Mouse (Mus musculus): Measurements from ENCODE around the gene Pde10a. TPM values are rescaled to one million over a fixed set of nuclear protein-coding genes. Genes with fewer than 3 reads are reported as not detected.

Pde10a gene
- polyA plus RNA-seq, 1 experiment, result 0.99 TPM

DNA sequence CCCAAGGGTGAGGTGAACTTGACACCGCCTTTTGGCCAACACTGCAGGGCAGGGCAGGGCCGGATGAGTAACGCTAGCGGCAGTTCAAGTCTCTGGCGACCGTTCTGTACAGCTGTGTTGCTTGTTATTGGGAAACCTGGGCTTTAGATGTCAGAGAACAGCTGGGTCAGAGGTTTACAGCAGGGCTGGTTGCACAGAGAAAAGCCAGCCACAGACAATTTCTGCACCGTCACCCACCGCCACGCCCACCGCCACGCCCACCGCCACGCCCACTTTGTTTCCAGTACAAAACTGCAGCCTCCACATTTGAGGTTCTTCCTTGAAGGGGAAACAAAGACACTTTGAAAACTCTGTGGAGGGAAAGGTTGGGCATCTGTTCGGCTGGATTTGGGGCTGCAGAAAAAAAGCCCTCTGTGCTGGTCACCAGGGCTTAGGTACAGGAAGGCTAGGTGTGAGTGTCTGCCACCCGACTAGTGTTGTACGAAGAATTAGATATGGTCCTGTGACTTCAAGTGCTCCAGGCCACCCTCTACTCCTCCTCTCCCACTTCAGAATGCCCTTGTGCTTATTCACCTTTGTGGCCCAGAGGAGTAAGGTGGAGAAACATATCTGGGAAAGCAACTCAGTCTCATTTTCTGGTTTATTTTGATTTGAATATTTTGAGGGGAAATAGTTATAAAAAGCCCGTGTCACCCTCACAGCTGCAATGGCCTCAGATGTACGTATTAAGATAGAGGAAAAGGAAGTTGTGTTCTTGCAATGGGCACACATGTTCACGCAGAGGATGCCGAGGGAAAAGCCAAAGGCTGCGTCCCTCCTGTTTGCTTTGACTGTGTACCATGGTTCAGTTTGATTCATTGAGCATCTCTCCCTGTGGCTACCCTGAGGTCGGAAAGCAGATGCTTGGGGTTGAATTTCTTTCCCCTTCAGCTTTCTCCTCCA lies 331.5 kb downstream of the Pde10a start:
- peak overlapping the region; percentile 58 for H3K27ac ChIP-seq (replicated peaks; ENCODE audit: low read depth, low read length)
- peaks cover 18% of the 10 kb centered on the region for H3K4me1 ChIP-seq (ENCODE audit: control insufficient read depth, insufficient read depth, insufficient read length, low read length)
- H3K4me3 ChIP-seq (ENCODE audit: insufficient read depth, low read depth, low read length), result peak overlapping the region; percentile 8; the same call in 1 of the 2 replicates

DNA sequence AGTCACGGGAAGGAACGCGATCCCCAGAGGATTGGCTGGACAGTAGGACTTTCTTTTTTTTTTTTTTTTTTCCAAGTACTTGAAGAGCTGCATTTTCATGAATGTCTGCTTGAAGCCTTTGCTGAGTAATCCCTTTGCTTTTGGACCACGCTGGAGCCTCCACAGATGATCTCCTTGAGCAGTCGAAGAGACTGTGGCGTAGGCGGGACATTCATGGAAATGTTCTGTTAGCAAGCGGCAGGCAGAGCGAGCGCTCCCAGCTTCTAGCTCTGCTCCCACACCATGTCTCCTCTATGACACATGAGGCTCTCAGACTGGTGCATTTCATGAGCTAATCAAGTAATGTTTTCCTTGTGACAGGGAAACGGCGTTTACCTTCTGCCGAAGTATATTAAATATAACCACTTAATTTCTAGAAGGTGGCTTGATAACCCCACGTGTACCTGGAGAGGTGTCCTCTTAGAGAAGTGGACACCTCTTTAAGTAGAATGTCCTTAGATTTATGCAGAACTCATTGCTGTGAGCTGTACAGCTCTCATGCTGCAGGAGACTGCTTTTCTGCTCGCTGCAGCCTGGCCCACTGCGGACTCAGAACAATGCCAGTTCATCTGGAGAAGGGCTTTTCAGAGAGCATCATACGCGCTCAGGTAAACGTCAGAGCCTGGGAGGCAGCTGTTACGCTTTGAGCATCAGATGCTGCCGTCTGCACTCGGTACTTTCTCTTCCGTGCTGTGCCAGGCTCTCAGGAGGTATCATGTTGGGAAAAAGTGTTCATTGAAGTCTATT lies 333.7 kb downstream of the Pde10a start:
- H3K4me1 ChIP-seq (ENCODE audit: control insufficient read depth, insufficient read depth, insufficient read length, low read length), result peaks cover 18% of the 10 kb centered on the region
- H3K27ac ChIP-seq (replicated peaks; ENCODE audit: low read depth, low read length), result peak overlapping the region; percentile 61
- no peak overlapping the region for H3K4me3 ChIP-seq (ENCODE audit: insufficient read depth, low read depth, low read length)

DNA sequence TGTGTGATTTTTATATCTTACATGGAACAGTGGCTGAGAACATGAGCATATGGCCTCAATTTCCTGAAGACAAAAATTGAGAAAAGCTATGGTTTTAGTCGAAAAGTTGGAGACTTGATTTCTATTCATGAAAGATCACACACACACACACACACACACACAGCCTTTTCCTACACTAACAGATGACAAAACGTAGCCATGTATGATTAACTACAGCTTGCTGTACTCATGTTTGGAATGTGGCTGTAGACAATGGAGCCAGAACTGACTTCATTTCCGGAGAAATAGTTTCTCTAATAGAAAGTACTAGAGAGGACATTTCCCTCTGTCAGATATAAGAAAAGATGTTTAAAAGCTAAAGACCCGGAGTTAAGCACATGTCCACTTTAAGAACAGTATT lies 334.3 kb downstream of the Pde10a start:
- peaks cover 18% of the 10 kb centered on the region for H3K4me1 ChIP-seq (ENCODE audit: control insufficient read depth, insufficient read depth, insufficient read length, low read length)
- H3K27ac ChIP-seq (replicated peaks; ENCODE audit: low read depth, low read length), result peak overlapping the region; percentile 66
- no peak overlapping the region for H3K4me3 ChIP-seq (ENCODE audit: insufficient read depth, low read depth, low read length)

DNA sequence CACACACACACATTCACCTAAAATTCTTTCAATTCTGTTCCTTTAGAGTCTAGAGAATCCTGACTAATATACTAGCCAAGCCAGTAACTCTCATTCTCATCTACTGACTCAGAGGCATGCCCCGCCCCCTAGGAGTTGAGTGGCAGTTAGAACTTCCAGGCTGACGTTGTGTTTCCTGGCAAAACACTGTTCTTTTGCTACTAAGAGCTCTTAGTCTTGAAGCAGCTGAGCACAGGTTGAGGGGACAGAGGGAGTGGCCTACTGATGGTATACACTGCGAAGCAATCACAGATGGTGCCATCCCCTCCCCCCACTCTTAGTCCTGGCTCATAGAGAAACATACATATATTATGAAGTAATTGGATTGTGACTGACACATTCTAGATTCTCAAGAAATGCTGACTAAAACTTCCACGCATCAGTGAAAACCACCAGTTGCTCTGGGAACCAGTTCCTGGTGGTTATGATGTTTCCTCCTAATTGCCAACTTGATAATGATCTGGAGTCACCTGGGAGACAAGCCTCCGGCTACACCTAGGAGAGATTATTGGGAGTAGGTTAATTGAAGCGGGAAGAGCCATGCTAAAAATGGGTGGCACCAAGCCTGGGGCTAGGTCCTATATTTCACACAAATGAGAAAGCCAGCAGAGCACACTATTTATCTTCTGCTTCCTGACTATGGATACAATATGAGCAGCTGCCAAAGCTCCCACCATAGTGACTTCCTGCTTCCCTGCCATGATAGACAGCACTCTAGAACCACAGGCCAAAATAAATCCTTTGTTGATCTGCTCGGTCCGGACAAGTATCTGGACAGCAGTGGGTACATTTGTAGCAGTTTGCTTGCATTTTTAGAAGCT lies 339.7 kb downstream of the Pde10a start:
- Histone ChIP-seq H3K27ac (replicated peaks; ENCODE audit: low read depth, low read length) (no peak overlapping the region), H3K4me3 (ENCODE audit: insufficient read depth, low read depth, low read length) (no peak overlapping the region), H3K4me1 (ENCODE audit: control insufficient read depth, insufficient read depth, insufficient read length, low read length) (peaks cover 6% of the 10 kb centered on the region)

DNA sequence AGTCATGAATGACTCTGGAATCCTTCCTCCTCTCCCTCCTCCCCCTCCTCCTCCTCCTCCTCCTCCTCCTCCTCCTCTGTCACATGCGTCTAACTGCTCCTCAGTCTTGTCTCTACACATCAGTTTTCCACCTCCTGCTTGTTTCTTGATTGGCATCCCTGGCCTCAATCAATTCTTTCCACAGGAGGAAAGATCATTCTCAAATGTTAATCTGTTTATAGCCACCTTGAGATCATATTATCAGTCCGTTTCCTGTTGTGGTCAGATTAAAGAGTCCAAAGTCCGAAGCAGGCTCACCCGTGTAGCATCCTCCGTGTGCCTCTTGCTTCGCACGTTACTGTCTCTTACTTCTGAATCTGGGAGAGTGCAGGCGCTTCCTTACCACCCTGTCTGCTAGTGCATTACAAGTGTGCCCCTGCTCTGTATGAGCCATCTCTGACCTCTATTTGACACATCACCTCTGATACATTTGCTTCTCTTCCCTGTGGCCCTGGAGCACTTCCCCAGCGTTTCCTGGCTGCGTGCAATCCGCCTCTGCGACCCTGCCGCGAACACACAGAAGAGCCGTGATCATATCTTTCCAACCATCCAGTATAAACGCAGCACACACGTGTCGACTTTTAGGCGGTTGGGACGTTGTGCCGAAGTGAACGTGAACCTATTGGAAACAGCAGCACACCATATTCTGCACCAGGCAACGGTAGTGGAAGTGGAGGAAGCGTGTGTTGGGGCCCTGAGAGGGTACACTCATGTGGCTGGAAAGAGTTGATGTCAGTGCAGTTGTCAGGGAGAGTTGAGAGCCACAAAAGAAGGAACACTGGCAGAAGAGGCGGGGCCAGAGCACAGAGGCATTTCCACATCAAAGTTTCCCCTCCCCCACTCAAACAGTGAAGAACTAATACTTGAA lies 342.4 kb downstream of the Pde10a start:
- Histone ChIP-seq H3K4me1 (ENCODE audit: control insufficient read depth, insufficient read depth, insufficient read length, low read length) (peaks cover 10% of the 10 kb centered on the region), H3K4me3 (ENCODE audit: insufficient read depth, low read depth, low read length) (no peak overlapping the region), H3K27ac (replicated peaks; ENCODE audit: low read depth, low read length) (peak overlapping the region; percentile 63)

DNA sequence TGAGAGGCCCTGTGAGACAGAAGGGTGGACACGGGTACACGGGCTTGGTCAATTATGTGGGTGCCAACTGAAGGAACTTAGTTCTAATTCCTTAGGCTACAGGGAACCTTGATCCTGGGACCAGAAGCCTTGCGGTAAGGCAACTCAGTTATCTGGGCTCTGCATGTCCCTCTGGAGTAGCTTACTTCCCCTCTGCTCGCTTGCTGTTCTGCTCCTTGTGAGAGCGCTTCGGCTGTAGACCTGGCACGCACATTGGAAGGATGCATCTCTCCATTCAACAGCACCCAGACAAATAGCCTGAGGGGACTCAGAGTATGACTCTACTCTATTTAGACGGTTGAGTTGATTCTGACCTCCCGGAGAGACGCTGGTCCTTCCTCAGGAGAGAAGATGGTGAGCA lies 344.1 kb downstream of the Pde10a start:
- Histone ChIP-seq H3K27ac (replicated peaks; ENCODE audit: low read depth, low read length) (no peak overlapping the region), H3K4me3 (ENCODE audit: insufficient read depth, low read depth, low read length) (no peak overlapping the region), H3K4me1 (ENCODE audit: control insufficient read depth, insufficient read depth, insufficient read length, low read length) (peaks cover 13% of the 10 kb centered on the region)

DNA sequence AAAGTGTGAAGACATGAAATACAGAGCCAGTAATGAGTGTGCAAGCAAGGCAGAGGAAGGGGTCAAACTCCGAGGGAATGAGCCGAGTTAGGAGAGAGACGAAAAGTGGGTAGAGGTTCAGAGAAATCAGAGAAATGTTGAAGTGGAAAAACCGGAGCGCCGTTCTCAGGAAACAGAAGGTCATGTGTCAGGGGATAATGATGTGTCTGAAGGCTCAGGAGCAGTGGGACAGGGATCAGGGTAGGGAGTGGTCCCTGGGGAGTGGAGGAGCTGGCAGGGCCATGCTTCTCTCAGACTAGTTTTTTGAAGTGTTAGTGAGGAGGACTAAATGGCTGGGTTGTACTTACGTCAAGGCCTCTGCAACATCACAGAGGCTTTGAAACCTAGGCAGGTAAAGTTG lies 345.7 kb downstream of the Pde10a start:
- Histone ChIP-seq H3K4me1 (ENCODE audit: control insufficient read depth, insufficient read depth, insufficient read length, low read length) (peaks cover 11% of the 10 kb centered on the region), H3K4me3 (ENCODE audit: insufficient read depth, low read depth, low read length) (no peak overlapping the region), H3K27ac (replicated peaks; ENCODE audit: low read depth, low read length) (peak overlapping the region; percentile 88)

DNA sequence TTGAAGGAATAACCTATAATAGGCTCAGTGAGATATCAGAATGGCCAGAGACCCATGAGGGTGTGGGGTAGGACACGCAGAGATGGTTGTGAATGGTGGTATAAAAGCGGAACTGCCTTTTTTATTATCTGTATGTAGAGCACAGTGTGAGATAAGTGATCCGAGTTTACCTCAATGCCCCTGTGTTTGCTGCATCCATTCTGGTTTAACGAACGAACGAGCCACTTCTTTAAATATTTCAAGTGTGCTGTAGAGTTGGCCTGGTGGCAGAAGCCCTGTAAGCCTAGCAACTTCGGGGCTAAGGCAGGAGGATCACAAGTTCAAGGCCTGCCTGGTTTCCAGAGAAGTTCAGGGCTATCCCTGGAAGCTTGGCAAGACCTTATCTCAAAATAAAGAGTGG lies 346.2 kb downstream of the Pde10a start:
- H3K27ac ChIP-seq (replicated peaks; ENCODE audit: low read depth, low read length), result peak overlapping the region; percentile 88
- H3K4me1 ChIP-seq (ENCODE audit: control insufficient read depth, insufficient read depth, insufficient read length, low read length), result peaks cover 11% of the 10 kb centered on the region
- H3K4me3 ChIP-seq (ENCODE audit: insufficient read depth, low read depth, low read length), result no peak overlapping the region

DNA sequence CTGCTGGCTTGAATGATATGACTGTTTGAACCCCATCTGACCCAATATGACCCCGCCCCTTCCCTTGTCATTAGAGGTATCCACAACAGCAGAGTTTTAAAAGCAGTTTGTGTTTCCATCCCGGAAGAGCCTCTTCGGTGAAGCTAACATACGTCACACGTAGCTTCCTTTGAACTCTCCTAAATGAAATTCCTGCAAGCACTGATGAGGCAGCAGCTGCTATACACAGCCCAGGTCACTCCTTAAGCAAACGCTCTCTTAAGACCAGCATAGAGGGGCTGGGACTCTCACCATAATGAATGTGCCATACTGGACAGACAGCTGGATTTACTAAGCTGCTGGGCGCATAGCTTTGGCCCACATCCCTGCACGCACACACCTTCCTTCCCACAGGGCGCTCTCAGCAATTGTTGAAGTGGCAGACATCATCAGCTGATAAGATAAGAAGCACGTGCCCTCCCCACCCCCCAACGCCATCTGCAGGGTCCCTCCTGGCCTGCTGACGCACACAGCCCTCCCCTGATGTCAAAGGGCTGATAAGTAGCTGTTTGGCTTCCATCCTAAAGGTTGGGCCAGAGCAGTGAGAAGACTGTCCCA lies 346.9 kb downstream of the Pde10a start:
- H3K27ac ChIP-seq (replicated peaks; ENCODE audit: low read depth, low read length), result peak overlapping the region; percentile 88
- H3K4me3 ChIP-seq (ENCODE audit: insufficient read depth, low read depth, low read length), result peak overlapping the region; percentile 17
- H3K4me1 ChIP-seq (ENCODE audit: control insufficient read depth, insufficient read depth, insufficient read length, low read length), result peaks cover 11% of the 10 kb centered on the region

DNA sequence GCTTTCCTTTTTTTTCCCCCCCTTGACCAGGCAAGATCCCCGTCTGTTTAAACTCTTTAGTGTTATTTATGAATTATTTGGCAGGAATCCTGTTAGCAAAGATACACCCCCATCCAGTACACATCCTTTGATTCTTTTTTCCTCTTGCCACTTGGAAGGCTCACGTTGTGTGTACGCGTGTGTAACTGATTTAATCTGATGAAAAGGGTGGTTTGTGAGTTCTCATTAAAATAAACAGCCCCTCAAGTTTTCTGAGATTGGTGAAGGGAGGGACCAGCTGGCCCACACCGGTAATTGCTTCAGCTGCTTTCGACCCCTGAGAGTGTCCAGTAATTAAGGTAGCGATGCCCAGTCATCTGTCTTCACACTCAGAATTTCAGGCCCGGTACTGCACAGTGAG lies 347.4 kb downstream of the Pde10a start:
- H3K27ac ChIP-seq (replicated peaks; ENCODE audit: low read depth, low read length), result peak overlapping the region; percentile 88

DNA sequence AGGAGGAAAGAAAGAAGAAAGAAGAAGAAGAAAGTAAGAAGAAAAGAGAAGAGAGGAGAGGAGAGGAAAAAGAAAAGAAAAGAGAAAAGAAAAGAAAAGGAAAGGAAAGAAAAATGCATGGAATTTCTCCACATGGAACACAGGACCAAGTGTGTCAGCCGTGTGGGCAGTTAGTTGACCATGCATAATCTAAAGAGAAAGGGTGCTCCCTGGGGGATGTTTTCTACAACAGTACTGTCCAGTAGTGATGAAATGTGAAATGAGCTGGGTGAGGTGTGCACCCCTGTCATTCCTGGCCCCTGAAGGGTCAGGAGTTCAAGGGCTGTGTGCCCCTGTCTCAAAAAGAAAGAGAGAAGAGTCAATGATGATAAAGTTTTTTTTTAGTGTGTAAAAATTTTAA lies 352.9 kb downstream of the Pde10a start:
- Histone ChIP-seq H3K4me3 (ENCODE audit: insufficient read depth, low read depth, low read length) (no peak overlapping the region), H3K27ac (replicated peaks; ENCODE audit: low read depth, low read length) (no peak overlapping the region), H3K4me1 (ENCODE audit: control insufficient read depth, insufficient read depth, insufficient read length, low read length) (peaks cover 2% of the 10 kb centered on the region; the same call in 1 of the 2 replicates)

More for the DNA sequence above, 347.4 kb downstream of the Pde10a start:
- H3K4me1 ChIP-seq (ENCODE audit: control insufficient read depth, insufficient read depth, insufficient read length, low read length), result peaks cover 11% of the 10 kb centered on the region
- no peak overlapping the region for H3K4me3 ChIP-seq (ENCODE audit: insufficient read depth, low read depth, low read length)

DNA sequence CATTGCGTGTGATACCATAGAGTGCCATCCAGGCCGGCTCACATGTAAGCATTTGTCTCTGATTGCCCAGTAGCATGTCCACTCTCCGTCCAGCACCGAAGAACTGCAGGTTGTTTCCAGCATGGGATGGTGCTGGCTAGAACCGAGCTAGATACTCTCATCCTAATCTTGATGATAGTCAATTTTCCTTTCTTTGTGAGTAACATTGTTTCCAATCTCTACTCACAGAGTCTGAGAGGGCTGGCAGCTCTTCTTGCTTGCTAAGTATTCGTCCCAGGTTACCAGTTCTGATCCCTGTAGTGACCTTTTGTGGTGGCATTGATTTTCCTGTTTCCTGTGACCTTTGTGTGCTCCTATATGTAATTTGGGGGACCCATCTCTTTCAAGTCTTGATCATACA lies 356.5 kb downstream of the Pde10a start:
- no peak overlapping the region for H3K4me3 ChIP-seq (ENCODE audit: insufficient read depth, low read depth, low read length)
- H3K27ac ChIP-seq (replicated peaks; ENCODE audit: low read depth, low read length), result no peak overlapping the region
- H3K4me1 ChIP-seq (ENCODE audit: control insufficient read depth, insufficient read depth, insufficient read length, low read length), result peaks cover 2% of the 10 kb centered on the region; the same call in 1 of the 2 replicates

DNA sequence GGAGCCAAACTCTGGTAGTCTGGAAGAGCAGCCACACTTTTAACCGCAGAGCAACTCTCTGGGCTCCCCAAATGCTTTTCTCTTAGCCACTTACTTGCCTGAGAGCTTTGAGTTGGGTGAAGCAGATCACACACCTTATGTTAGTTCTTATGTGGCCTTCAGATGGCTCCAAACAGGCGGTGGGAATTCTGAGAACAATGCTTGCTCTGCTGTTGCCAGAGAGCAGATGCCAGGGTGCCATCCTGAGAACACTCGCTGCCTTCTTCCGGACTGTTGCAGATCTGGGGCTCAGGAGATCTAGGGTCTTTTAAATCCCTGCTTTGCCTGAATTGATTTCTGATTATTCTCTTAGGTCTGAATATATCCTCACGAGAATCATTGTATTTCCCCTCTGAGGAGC lies 359.5 kb downstream of the Pde10a start:
- Histone ChIP-seq H3K4me1 (ENCODE audit: control insufficient read depth, insufficient read depth, insufficient read length, low read length) (peaks cover 5% of the 10 kb centered on the region; the same call in 1 of the 2 replicates), H3K27ac (replicated peaks; ENCODE audit: low read depth, low read length) (0 out of 2 replicates have a peak overlapping the region, but pooled peaks have one; percentile 8), H3K4me3 (ENCODE audit: insufficient read depth, low read depth, low read length) (no peak overlapping the region)

Data from brown adipose tissue, adult 24 weeks (tissue).